Mouse (Mus musculus) ovary, postnatal 10 days (tissue): ENCODE measurements around the gene Kcna7.
"Not testable (repeated sequence)": the region's sequence is repeated elsewhere in the genome, so short reads cannot be mapped to it uniquely, and the experiment has no call there.

Experiments
- DNase-seq: peaks from one replicate; pipeline ENCODE4 v3.0.0; 2022; ENCODE audit warnings: low spot score

Kcna7 gene

DNA sequence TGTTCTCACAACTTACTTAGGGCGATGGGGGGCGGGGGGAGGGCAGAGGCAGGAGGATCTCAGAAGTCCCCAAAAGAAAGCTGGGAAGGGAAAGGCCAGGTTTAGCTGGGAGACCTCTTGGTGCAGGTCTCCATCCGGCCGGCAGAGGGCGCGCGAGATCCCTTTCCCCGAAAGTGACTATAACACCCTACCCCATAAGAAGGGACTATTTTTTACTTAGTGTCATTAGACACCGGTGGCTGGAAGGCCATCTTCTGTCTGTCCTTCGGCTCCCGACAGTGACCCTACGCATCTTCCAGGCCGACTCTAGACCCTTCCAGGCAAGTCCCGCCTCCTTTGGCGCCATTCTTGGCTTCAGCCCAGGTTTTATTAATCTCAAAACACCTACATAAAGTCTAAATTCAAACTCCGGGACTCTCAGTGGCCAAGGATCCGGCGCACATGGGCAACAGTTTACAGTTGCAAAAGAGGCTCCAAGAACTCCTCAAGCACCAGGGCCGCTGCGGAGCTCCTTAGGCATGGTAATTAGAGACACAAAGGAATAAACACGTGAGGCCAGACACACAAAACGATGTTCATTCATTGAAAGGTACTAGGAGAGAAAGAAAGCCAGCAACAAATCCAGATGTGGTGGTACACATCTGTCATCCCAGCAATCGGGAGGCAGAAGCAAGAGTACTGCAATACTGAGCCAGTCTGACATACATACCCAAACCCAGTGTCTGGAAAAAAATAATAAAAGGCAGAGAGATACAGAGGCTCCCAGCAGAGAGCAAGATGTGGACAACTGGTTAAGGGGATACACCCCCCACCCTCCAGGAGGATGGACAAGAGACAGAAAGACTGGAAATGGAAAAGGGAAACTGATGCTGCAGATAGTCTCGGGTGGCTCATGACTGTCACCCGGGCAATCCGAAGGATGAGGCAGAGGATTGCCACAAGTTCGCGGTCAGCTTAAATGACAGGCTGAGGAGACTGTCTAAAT lies at the start of gene Kcna7:
Gene Kcna7, plus strand, starts transcription at position 563 of the 985 bp plus-strand sequence.
- DNase-seq = peak; percentile 69

- no peak for DNase-seq
These were observed 49.4 kb upstream of the Kcna7 start for GRCm38 (mm10) chr7:45356087-45356486.

DNA sequence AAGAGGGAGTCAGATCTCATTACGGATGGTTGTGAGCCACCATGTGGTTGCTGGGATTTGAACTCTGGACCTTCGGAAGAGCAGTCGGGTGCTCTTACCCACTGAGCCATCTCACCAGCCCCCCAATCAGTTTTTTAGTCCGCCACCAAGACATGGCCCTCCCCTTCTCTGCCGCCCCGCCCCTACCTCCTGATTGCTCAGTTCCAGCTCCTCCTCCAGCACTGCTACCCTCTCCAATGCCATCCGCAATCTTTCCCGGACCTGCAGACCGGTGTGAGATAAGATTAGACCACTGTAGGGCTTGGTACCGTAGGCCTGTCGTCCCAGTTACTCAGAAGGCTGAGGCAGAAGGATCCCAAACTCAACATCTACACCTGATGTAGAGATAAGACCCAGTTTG lies 46.4 kb upstream of the Kcna7 start:
- not testable (repeated sequence) for DNase-seq

GRCm38 (mm10) chr7:45360404-45361125 lies 44.9 kb upstream of the Kcna7 start:
- DNase-seq = no peak

DNA sequence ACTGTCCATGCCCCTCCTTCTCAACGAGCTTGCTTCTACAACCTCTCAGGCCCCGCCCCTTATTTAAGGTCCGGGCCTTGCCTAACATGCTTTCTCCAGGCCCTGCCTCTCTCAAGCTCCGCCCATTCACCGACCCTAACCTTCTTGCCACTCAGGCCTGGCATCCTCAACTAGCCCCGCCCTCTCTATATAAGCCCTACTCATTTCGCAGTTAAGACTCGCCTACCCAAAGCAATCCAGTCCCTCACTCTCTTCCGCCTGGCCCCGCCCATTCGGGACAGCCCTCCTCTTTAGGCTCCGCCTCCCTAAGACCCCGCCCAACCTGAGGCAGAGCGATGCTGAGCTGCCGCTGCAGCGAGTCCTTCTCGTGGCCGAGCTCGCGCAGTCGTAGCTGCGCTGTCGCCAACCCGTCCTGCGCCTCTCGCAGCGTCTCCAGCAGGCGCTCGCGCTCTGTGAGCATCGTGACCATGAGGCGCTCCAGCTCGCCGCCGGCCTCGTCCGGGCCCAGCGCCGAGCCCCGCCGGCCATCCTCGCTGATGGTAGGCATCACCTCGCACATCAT lies 44.1 kb upstream of the Kcna7 start:
- peak; percentile 26 for DNase-seq

DNA sequence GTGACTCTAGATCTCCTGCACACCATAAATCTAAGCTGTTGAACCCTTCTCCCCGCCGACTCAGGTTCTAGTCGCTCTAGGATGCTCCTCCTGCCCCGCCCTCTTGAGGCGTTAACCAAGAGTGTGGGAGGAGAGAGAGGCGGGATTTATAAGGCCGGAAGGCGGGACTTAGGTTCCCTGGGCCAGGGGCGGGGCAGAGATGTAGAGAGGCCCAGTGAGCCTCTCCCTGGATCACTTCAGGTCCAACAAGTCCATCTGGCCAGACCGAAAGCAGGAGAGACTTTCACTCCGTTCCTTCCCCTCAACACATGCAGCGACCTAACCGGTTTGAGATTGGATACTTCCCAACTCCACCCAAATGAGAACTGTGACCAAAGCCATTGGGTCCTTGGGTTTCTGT lies 42.7 kb upstream of the Kcna7 start:
- DNase-seq = no peak

DNA sequence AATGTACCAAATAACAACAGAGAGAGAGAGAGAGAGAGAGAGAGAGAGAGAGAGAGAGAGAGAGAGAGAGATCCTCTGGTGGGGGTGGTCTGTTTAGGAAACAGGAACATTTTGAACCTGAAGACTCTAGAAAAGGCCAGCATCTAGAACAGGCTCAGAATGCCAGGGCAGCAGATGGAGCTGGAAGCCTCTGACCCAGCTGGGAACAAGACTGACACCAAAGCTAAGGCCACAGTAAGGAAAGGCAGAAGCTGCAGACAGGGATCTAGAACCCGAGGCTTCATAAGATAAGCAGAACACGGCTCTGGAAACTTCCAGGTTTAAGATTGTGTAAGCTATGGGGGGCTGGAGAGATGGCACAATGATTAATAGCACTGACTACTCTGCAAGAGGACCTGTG lies 41.5 kb upstream of the Kcna7 start:
- no peak for DNase-seq

DNA sequence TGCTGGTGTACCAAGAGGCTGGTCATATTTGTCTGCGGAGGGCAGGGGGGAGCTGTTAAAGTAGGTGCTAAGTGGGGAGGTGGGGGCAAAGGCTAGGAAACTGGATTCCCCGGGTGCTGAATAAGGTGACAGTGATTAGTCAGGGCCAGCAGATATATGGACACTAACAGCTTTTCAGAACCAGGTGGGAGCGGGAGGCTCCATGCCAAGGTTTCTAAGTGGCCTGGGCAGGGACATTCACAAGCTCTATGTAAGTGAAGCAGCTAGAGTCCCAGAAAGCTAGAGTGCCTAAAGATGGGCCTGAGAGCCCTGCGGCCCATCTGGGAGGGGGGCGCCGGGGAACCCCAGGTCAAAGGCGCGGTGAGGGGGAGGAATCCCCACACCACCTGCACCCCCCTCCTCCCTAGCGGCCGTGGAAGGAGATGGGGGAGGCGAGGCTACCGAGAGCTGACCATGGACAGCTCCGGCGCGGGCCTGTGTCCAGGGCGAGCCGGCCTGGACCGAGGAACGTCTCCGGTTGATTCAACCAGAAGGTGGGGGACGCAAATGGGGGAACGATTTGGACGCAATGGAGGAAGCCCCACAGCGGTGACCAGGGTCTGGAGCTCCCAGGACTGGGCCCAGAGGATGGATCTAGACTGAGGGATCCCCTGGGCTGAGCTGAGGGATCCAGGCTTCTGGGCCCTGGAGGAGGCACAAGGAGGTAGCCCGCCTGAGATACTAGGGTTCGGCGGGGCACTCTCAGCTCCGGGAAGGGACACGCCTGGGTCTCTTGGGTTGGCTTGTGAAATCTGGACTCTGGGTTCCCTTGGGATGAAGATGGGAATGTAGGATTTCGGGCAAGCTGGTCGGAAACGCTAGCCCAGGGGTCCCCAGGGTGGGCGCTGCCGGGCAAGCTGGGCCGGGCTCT lies 39.5 kb upstream of the Kcna7 start:
- DNase-seq = peak; percentile 46

DNA sequence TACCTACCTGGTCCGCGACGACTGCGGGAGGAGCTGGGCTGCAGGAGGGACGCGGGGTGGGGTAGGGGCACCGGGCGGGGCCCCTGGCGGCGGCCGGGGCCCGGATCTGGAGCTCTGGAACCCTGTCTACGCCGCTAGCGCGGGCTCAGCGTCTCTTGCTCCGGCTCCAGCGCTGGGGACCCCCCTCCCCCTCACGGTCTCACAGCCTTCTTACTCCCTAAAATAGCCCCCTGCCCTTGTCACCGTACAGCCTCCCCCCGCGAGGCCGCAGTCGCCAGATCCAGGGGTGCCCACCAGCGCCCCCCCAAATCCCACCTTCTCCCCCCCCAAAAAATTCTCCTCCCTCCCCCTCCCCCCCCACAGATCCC lies 38.8 kb upstream of the Kcna7 start, which contains the start of gene Ppfia3:
Gene Ppfia3, minus strand, starts transcription at position 368 of the 368 bp plus-strand sequence.
- no peak for DNase-seq

GRCm38 (mm10) chr7:45367020-45367880 lies 38.2 kb upstream of the Kcna7 start:
- DNase-seq = peak; percentile 93

DNA sequence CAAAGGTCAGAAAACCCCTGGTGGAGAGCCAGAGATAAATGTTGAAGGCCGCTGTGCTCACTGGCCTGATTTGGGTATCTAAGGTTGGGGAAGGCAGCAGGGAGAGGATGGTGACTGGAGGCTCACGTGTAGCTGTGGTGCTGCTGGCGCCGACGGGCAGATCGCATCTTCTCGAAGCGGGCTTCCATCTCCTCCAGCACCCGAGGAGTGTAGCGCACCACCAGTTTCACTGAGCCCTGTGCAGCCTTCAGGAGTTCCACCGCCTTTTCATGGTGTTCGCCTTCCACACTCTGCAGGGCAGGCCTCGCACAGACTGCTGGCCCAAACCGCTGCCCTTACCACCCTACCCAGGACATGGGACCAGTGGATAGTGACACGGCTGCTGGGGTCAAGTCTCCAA lies 37.3 kb upstream of the Kcna7 start:
- DNase-seq = no peak

DNA sequence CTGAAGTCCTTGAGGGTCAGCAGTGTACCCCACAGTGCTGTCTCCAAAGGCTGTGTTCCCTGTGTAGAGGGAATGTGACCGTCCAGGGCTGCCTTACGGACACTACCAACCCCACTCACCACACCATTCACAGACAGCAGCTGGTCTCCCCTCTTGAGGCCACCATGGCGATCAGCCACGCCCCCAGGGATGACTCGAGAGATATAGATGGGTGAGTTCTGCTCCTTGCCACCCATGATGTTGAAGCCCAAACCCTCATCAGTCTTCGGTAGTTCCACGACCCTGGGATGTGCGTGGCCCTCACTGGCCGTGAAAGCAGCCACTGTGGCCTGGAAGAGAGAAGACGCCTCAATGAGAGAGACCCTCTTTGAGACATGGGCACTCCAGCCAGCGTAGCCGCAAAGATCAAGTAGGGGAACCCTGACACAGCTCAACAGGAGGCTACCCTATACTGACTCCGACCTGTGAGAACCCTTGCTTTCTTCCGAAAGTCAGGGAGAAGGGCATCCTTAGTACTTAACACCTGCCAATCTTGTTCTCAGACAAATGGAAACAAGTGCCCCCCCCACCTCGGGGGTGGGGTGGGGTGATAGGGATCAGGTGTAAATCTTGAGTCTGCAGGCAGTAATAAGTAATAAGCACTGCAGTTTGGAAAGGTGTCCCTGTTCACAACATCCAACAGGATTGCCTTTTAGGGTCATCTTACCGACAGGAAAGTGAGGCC lies 36.3 kb upstream of the Kcna7 start:
- DNase-seq = no peak

DNA sequence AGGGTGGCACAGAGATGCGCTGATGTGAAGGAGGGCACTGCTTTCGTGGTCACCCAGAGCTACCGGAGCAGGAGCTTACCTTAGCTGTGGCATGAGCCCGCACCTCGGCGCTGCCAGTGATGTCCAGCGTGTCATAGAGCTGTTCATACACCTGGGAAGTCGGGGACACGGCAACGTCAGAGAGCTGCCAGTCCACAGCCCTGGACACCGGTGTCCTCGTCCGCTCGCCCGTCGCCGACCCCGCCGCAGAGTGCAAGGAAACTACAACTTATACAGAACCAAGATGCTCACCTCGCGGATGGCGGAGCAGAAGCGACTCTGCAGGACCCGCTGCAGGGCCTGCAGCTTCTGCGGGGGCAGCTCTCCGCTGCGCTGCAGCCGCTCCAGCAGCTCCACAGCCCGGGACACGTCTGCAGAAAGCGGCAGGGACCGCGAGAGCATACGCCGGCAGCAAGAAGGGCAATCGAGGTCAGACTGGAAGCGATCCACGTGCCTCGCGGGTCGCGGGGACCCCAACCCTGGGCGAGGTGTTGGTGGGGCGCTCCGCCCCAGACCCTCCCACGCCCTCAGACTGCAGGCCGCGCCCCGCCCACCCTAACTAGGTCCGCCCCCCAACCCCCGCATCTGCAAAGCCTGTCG lies 35.5 kb upstream of the Kcna7 start:
- DNase-seq = no peak

- peak; percentile 70 for DNase-seq
These were observed 34.8 kb upstream of the Kcna7 start, which contains the start of gene Lin7b for GRCm38 (mm10) chr7:45370475-45371311. Gene Lin7b, minus strand, starts transcription at chr7:45370583.

DNA sequence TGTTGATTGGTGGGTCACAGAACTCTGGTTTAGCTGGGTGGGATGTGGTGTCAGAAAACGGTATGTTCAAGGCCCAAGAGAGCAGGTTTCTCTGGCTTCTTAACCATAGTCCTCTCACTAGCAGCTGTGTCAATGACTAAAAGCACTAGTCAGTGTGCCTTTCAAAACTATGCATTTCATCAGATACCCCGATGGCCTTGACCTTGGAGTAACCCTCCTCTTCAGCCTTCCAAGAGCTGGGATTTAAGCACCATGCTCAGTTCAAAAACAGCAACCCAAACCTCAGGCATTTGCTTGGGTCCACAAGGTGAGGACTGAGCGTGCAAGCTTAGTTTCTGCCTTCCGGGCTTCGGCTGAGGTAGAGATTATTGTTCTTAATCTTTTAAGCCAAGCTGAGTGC lies 33.1 kb upstream of the Kcna7 start:
- no peak for DNase-seq

DNA sequence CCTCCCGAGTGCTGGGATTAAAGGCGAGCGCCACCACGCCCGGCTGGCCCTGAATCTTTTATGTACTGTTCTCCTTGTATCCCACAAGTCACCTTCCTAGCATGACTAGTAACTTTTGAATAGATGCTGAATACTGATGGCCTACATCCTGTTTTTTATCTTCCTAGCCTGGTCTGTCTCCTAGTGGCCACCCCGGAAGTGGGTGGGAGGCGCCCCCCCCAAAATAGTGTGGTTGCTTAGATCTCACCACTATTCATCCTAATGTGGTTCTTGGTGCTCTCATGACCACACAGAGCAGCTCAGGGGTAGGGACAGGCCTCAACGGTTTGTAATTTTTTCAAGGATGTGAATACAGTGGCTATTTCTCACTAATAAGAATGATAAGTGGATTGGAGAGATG lies 30.8 kb upstream of the Kcna7 start:
- DNase-seq = no peak

GRCm38 (mm10) chr7:45376057-45376456 lies 29.4 kb upstream of the Kcna7 start:
- DNase-seq = no peak

DNA sequence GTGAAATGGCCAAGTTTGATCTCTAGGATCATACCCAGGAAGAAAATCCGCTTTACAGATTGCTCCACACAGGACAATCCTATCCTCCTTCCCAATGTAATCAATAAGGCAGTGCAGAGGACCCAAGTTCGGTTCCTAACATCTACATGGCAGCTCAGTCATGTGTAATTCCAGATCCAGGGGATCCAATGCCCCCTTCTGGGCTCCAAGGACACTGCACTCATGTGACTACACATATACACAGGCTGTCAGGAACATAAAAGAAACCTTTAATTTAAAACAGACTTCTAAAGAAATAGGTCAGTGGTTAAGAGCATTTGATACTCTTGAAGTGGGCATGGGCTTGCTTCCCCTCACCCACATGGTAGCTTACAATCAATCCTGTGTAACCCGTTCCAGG lies 19.4 kb upstream of the Kcna7 start:
- DNase-seq = no peak
